ENCODE assay signal across 14 mouse cellular contexts in the genomic region with DNA sequence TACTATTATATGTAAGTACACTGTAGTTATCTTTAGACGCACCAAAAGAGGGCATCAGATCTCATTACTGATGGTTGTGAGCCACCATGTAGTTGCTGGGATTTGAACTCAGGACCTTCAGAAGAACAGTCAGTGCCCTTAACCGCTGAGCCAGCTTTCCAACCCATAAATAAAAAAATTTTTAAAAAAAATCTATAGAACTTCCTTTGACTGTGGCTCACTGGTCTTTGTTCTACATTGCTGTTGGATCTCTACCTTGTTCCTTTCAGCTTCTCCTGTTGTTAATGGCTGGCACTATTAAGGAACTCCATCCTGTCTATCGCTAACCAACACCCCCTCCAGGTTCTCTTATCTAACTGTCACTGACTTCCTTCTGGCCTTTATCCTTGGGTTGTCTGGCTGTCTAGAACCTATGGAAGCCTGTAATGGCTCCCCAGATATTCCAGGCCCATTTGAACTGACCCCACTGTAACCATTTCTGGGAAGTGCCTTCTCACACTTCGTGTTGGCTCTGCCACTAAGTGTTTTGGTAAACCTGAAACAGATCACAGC. TPM values are rescaled to one million over a fixed set of nuclear protein-coding genes. Genes with fewer than 3 reads are reported as not detected.
DNase-seq lines count a peak whose midpoint lies in the region; ATAC-seq and TF ChIP-seq lines count a peak whose summit lies in the region.
"Had no signal": no experiment of that assay in that cellular context is flagged by ENCODE, and none has a peak within 500 bp of the region (broad histone marks: within the 10 kb centered on the region; RNA-seq: fewer than 3 reads in every experiment).

No protein-coding gene starts in this region.

- WGBS in heart, embryonic 10.5 days, result 56% methylated on average over 4 of the region's 4 CpGs
- WGBS in liver, embryonic 14.5 days (ENCODE audit: insufficient replicate concordance), result 29% methylated on average over 4 of the region's 4 CpGs

- no peaks in the 10 kb centered on the region for H3K27me3 ChIP-seq in heart, embryonic 10.5 days (ENCODE audit: insufficient read depth, poor library complexity, severe bottlenecking)
- no peaks in the 10 kb centered on the region for H3K27me3 ChIP-seq in megakaryocyte, embryonic 14.5 days (replicated peaks)
- no peaks in the 10 kb centered on the region for H3K27me3 ChIP-seq in liver, embryonic 14.5 days (ENCODE audit: control insufficient read depth, insufficient read depth, low read length)

- H3K4me1 ChIP-seq in heart, embryonic 10.5 days, result peaks cover 10% of the 10 kb centered on the region
- peaks cover 92% of the 10 kb centered on the region for H3K4me1 ChIP-seq in megakaryocyte, embryonic 14.5 days
- peaks cover 11 to 43% of the 10 kb centered on the region in 2 experiments for H3K4me1 ChIP-seq in liver, embryonic 14.5 days (replicated peaks; ENCODE audit: control insufficient read depth in 2 of 2, insufficient read depth in 2 of 2, low read length in 1 of 2)

- DNase-seq in heart, embryonic 10.5 days (ENCODE audit: low spot score), result peak; percentile 42
- no peak for DNase-seq in heart, adult 11 months
- DNase-seq in liver, embryonic 14.5 days (ENCODE audit: low read depth in 3 of 3, low spot score in 3 of 3), result peak in 1 of 3 experiments; percentile 22
- DNase-seq in lung, adult 18-20 months, result no peak
- DNase-seq in ovary, postnatal 14 days (ENCODE audit: low spot score), result no peak
- DNase-seq in cerebellum, adult 8-10 months, result no peak
- DNase-seq: adrenal gland, adult 8-10 months; cerebellum, postnatal 10 days; gastrocnemius, postnatal 10 days; left cerebral cortex, postnatal 4 days had no signal

- H3K4me3 ChIP-seq in heart, embryonic 10.5 days, result no peak overlapping the region
- peak overlapping the region; percentile 78 for H3K4me3 ChIP-seq in megakaryocyte, embryonic 14.5 days (replicated peaks)
- no peak overlapping the region for H3K4me3 ChIP-seq in liver, embryonic 14.5 days (ENCODE audit: insufficient read depth in 1 of 2, low read depth in 2 of 2, low read length in 2 of 2)
- H3K4me3 ChIP-seq: erythroblast, embryonic 14.5 days had no signal

- no peak overlapping the region for H3K27ac ChIP-seq in heart, embryonic 10.5 days
- no peak overlapping the region for H3K27ac ChIP-seq in liver, embryonic 14.5 days

- H3K36me3 ChIP-seq in heart, embryonic 10.5 days, result no peaks in the 10 kb centered on the region
- peaks cover 52% of the 10 kb centered on the region for H3K36me3 ChIP-seq in megakaryocyte, embryonic 14.5 days (replicated peaks; ENCODE audit: low read length)
- H3K36me3 ChIP-seq in liver, embryonic 14.5 days (replicated peaks; ENCODE audit: control insufficient read depth, insufficient read depth, low read depth), result no peaks in the 10 kb centered on the region

- no peak for TF ChIP-seq CTCF in liver, embryonic 14.5 days (IDR thresholded peaks at IDR 0.05; ENCODE audit: low read depth)

- H3K4me2 ChIP-seq in liver, embryonic 14.5 days (ENCODE audit: low read depth), result no peak overlapping the region

- peak; percentile 77 for TF ChIP-seq EP300 in liver, embryonic 14.5 days (IDR thresholded peaks at IDR 0.05; ENCODE audit: low read depth)

- ATAC-seq in megakaryocyte, adult 5-6 weeks (ENCODE audit: poor library complexity, severe bottlenecking), result no peak
- no peak for ATAC-seq in liver, embryonic 14.5 days (ENCODE audit: insufficient read depth)

- peak overlapping the region; percentile 23; the same call in 1 of the 2 replicates for H3K9ac ChIP-seq in liver, embryonic 14.5 days (replicated peaks)

- no peaks in the 10 kb centered on the region for H3K9me3 ChIP-seq in heart, embryonic 10.5 days
- H3K9me3 ChIP-seq in megakaryocyte, embryonic 14.5 days, result no peaks in the 10 kb centered on the region
- H3K9me3 ChIP-seq in liver, embryonic 14.5 days (ENCODE audit: control insufficient read depth, low read length), result no peaks in the 10 kb centered on the region

RNA-seq across cellular contexts. Expression of a gene that starts 4.6 kb away (rescaled TPM):
- polyA plus RNA-seq in heart, embryonic 10.5 days (2016; fragmentation: Nextera tagmentation; extraction: Ambion mirVana), result 11.6 and 29.8 TPM in 2 replicates
- polyA plus RNA-seq in megakaryocyte, embryonic 14.5 days (2012; ENCODE audit: insufficient read depth, low replicate concordance), result 29.7 and 38.1 TPM in 2 replicates
- total RNA-seq in megakaryocyte, adult 5-6 weeks (2015), result 218 and 231 TPM in 2 replicates
- 40.4 and 48.1 TPM in 2 replicates for total RNA-seq in megakaryocyte, adult 5-6 weeks (2017)
- 58.5 and 70.8 TPM in 2 replicates for polyA plus RNA-seq in liver, embryonic 14.5 days (2012; rRNA removed)
- polyA plus RNA-seq in liver, embryonic 14.5 days (2014; fragmentation: Nextera tagmentation; extraction: Ambion mirVana), result 93.6 and 94.6 TPM in 2 replicates

RNA-seq across cellular contexts. Expression of a gene that starts 59.6 kb away (rescaled TPM):
- polyA plus RNA-seq in heart, embryonic 10.5 days (2016; fragmentation: Nextera tagmentation; extraction: Ambion mirVana), result 0.15 and 0.44 TPM in 2 replicates
- polyA plus RNA-seq in megakaryocyte, embryonic 14.5 days (2012; ENCODE audit: insufficient read depth, low replicate concordance), result 0.06 TPM in 1 of 2 replicates, not detected in the other
- total RNA-seq in megakaryocyte, adult 5-6 weeks (2015), result not detected in 2 replicates
- total RNA-seq in megakaryocyte, adult 5-6 weeks (2017), result not detected in 2 replicates
- 0.02 TPM in 2 replicates for polyA plus RNA-seq in liver, embryonic 14.5 days (2012; rRNA removed)
- 0.04 TPM in 1 of 2 replicates, not detected in the other for polyA plus RNA-seq in liver, embryonic 14.5 days (2014; fragmentation: Nextera tagmentation; extraction: Ambion mirVana)
- total RNA-seq: hematopoietic stem cell, adult 5-6 weeks had no signal
- polyA plus RNA-seq: erythroblast, embryonic 14.5 days had no signal
